8 mouse cellular contexts compared by ENCODE assay signal in the genomic region with DNA sequence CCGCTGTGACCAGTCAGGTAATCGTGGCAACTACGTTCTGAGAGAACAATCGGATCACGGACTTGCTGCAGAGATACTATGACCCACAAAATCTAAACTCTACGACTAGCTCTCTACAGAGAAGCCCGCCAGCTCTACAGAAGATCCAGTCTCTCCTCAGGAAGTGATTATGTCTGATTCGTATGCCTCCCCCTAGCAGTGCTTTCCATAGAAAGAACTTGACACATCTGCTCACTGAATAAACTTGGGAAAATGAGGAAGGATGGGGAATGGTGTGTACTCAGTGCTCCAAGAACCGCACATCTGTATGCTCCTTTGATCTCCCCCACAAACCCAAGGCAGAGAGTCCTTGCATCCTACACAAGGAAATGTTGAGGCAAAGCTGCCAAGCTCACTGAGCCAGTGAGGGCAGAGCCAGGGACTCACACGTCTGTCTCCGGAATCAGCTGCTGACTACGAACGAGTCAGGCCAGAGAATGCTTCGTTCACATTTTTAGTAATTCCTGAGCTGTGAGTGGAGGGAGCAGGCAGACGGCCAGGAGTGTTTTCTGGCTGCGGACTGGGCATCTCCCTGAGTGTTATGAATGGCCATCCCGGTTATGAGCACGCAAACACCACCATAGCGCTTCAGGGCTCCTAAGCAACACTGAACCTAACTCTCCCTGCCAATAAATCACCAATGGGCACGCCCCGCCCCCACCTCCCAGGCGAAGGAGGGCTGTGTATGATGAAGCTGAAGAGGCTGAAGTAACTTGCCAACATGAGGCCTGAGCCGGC. TPM values are rescaled to one million over a fixed set of nuclear protein-coding genes. Genes with fewer than 3 reads are reported as not detected.
DNase-seq lines count a peak whose midpoint lies in the region; ATAC-seq and TF ChIP-seq lines count a peak whose summit lies in the region.

No protein-coding gene starts in this region.

- H3K9me3 ChIP-seq in heart, embryonic 16.5 days (replicated peaks; ENCODE audit: control insufficient read depth, low read length) = no peaks in the 10 kb centered on the region
- no peaks in the 10 kb centered on the region for H3K9me3 ChIP-seq in lung, postnatal 0 days (ENCODE audit: low read length)

- TF ChIP-seq CTCF in lung, postnatal 0 days (IDR thresholded peaks at IDR 0.05) = no peak

- H3K4me1 ChIP-seq in heart, embryonic 16.5 days (ENCODE audit: control insufficient read depth, insufficient read depth, low read length) = peaks cover 39% of the 10 kb centered on the region
- peaks cover 19% of the 10 kb centered on the region; the same call in 1 of the 2 replicates for H3K4me1 ChIP-seq in lung, postnatal 0 days (ENCODE audit: insufficient read depth, low read depth, low read length)

- no peak overlapping the region for H3K4me3 ChIP-seq in heart, embryonic 16.5 days (ENCODE audit: low read length)
- H3K4me3 ChIP-seq in lung, postnatal 0 days (ENCODE audit: low read depth, low read length) = no peak overlapping the region

- TF ChIP-seq EP300 in lung, postnatal 0 days (IDR thresholded peaks at IDR 0.05) = no peak

- H3K9ac ChIP-seq in heart, embryonic 16.5 days (ENCODE audit: low read length) = no peak overlapping the region
- no peak overlapping the region for H3K9ac ChIP-seq in lung, postnatal 0 days (replicated peaks; ENCODE audit: low read depth)

- DNase-seq in heart, adult 11 months = peak; percentile 94
- no peak for DNase-seq in heart, adult 8-10 months (ENCODE audit: low spot score)
- peak; percentile 32 for DNase-seq in 3134 (ENCODE audit: extremely low read depth, insufficient read length, low spot score)
- DNase-seq in cerebellum, adult 18-20 months = peak; percentile 69 to 72
- peak; percentile 81 for DNase-seq in lung, postnatal 0 days (ENCODE audit: low spot score)
- DNase-seq in layer of hippocampus, adult 8-10 months (ENCODE audit: low spot score in 2 of 2) = no peak

- no peaks in the 10 kb centered on the region for H3K27me3 ChIP-seq in heart, embryonic 16.5 days (ENCODE audit: control insufficient read depth, insufficient read depth, low read length)
- no peaks in the 10 kb centered on the region for H3K27me3 ChIP-seq in lung, postnatal 0 days (replicated peaks; ENCODE audit: insufficient read depth, low read length)

- no peaks in the 10 kb centered on the region for H3K36me3 ChIP-seq in heart, embryonic 16.5 days (ENCODE audit: control insufficient read depth, insufficient read depth)
- no peaks in the 10 kb centered on the region for H3K36me3 ChIP-seq in lung, postnatal 0 days (ENCODE audit: insufficient read depth, low read length)

- WGBS in heart, embryonic 16.5 days = 57% methylated on average over 23 of the region's 23 CpGs
- 58% methylated on average over 23 of the region's 23 CpGs for WGBS in lung, postnatal 0 days

- ATAC-seq in heart, embryonic 16.5 days (replicated peaks; ENCODE audit: extremely low read depth, insufficient read depth, low FRiP score) = peak; percentile 64
- ATAC-seq in lung, postnatal 0 days = peak; percentile 71
- ATAC-seq in activated CD4-positive, CD25-positive, alpha-beta regulatory T cell, adult 4 months = no peak

- H3K27ac ChIP-seq in heart, embryonic 16.5 days (ENCODE audit: low read length) = peak overlapping the region; percentile 78
- H3K27ac ChIP-seq in lung, postnatal 0 days (ENCODE audit: low read length) = peak overlapping the region; percentile 44

- peak overlapping the region; percentile 10 for H3K4me2 ChIP-seq in heart, embryonic 16.5 days (ENCODE audit: low read depth, low read length)
- 0 out of 2 replicates have a peak overlapping the region, but pooled peaks have one; percentile 22 for H3K4me2 ChIP-seq in lung, postnatal 0 days (replicated peaks; ENCODE audit: low read depth, low read length)

RNA-seq across cellular contexts. Expression of gene Usp46, which starts 16.6 kb away (rescaled TPM):
- total RNA-seq in heart, adult 8-10 months (2022) = 10 to 100 TPM; 32.2 to 40.1 (median 34.8) TPM
- polyA plus RNA-seq in heart, embryonic 16.5 days (2015; fragmentation: Nextera tagmentation; extraction: Ambion mirVana) = 27.8 and 31.3 TPM in 2 replicates
- polyA plus RNA-seq in lung, postnatal 0 days (2015; fragmentation: Nextera tagmentation; extraction: Ambion mirVana) = 27.3 and 33.8 TPM in 2 replicates
- 100 to 1,000 TPM; 119 to 153 (median 135) TPM for total RNA-seq in layer of hippocampus, adult 8-10 months (2022)
- 10 to 100 TPM in 1 of 2 experiments, 1 to 10 TPM in 1; 8.4 to 10.6 TPM for polyA plus RNA-seq in activated CD4-positive, CD25-positive, alpha-beta regulatory T cell, adult 4 months (2017; shearing (Covaris generic))

Comparison
In these comparisons a context has a peak if more than half of its experiments do, and no peak if none do; other contexts are left out.
1. DNase-seq: peak in heart, adult 11 months (single experiment), 3134 (single experiment), cerebellum, adult 18-20 months (2 of 2) and lung, postnatal 0 days (single experiment); none in heart, adult 8-10 months (single experiment) and layer of hippocampus, adult 8-10 months (0 of 2).